Mouse (Mus musculus): ENCODE results near the gene Ctsd.
"Not testable (repeated sequence)": the region's sequence is repeated elsewhere in the genome, so short reads cannot be mapped to it uniquely, and the experiment has no call there.

Gene Ctsd

GRCm38 (mm10) chr7:142341564-142342246 is 46.1 kb downstream of the Ctsd start:
- no peak for ATAC-seq (ENCODE audit: insufficient number of reproducible peaks, low FRiP score, low TSS enrichment)

GRCm38 (mm10) chr7:142340269-142340970 is 47.4 kb downstream of the Ctsd start:
- no peak for ATAC-seq (ENCODE audit: insufficient number of reproducible peaks, low FRiP score, low TSS enrichment)

GRCm38 (mm10) chr7:142335151-142335550 is 52.7 kb downstream of the Ctsd start:
- peak; percentile 78; the same call in 1 of the 2 replicates for ATAC-seq (ENCODE audit: insufficient number of reproducible peaks, low FRiP score, low TSS enrichment)

GRCm38 (mm10) chr7:142334246-142334645 is 53.6 kb downstream of the Ctsd start:
- ATAC-seq (ENCODE audit: insufficient number of reproducible peaks, low FRiP score, low TSS enrichment) = peak; percentile 75; the same call in 1 of the 2 replicates

- not testable (repeated sequence) for ATAC-seq (ENCODE audit: insufficient number of reproducible peaks, low FRiP score, low TSS enrichment)
Measured at GRCm38 (mm10) chr7:142332741-142333140, 55.1 kb downstream of the Ctsd start.

GRCm38 (mm10) chr7:142331281-142331680 is 56.6 kb downstream of the Ctsd start:
- ATAC-seq (ENCODE audit: insufficient number of reproducible peaks, low FRiP score, low TSS enrichment) = no peak

GRCm38 (mm10) chr7:142330271-142330724 is 57.5 kb downstream of the Ctsd start:
- ATAC-seq (ENCODE audit: insufficient number of reproducible peaks, low FRiP score, low TSS enrichment) = no peak

- ATAC-seq (ENCODE audit: insufficient number of reproducible peaks, low FRiP score, low TSS enrichment) = no peak
Measured at GRCm38 (mm10) chr7:142328507-142328906, 59.3 kb downstream of the Ctsd start.

- no peak for ATAC-seq (ENCODE audit: insufficient number of reproducible peaks, low FRiP score, low TSS enrichment)
Measured at GRCm38 (mm10) chr7:142326714-142327445, 61.0 kb downstream of the Ctsd start.

All from cerebellum, adult (tissue).